Mouse (Mus musculus): ENCODE results near the gene Krt90. TPM values are rescaled to one million over a fixed set of nuclear protein-coding genes. Genes with fewer than 3 reads are reported as not detected.

The Krt90 gene
- 0.25 and 0.28 TPM in 2 replicates for total RNA-seq (2023)

DNA sequence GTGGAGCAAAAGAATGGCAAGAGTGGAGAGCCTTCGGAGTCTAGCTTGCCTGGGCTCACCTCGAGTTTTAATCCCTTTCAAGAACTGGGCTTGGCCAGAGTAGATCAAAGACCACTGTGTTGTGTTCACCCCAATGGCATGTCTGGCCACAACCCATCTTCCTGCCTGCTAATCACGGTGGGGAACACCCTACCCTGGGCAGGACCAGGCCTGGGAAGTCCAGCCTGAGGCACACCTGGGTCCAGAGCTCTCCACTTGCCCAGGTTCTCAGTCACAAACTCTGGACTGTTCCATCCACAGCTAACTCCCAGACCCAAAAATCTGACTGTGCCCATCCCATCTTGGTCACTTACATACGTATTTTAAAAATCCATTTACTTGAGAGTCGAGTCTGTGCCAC, at the start of gene Krt90:
TSS of gene Krt90 (minus strand) at position 101 of the 400 bp plus-strand sequence.

DNA sequence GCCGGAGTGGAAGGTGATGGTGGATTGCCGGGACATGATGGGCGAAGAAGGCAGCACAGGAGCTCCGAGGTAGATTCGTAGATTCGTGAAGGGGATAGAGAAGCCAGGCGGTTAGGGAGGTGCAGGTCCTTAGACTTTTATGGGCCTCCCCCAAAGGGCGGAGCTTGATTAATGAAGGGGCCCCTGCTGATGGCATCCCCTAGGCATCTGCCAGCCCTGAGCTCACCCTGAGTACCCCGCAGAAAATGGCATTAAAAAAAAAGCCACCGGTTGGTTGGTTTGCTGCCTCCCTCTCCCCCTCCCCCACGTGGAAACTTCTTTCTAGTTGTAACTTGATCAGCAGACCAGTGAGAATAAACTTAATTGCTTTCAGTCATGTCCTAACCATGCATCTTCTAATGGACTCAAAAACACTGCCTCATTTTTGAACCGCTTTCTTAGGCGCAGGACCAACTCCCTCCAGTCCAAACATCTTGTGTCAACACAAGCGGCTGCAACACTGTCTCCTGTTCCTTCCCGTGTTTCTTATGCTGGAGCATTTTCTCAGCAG, 11.1 kb upstream of the Krt90 start, which contains the start of gene Krt75:
TSS of gene Krt75 (minus strand) at position 109 of the 550 bp plus-strand sequence.

DNA sequence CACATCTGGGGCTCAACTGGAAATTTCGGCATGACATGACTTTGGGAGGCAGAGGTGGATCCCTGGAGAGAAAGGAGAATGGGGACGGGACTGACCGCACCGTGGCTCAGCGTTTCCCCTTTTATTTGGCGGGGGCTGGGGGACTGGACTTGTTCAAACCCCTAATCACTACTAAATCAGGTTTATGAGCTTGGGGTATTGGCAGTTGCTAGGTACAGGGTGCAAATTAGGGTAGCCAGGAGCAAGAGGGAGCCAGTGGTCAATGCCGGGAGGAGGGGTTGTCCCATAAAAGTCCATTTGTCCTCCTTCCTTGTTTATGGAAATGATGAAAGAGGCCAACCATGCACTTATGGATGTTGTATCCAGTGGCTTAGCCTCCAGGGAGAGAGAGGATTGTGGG, 12.2 kb downstream of the Krt90 start, which contains the start of gene Krt82:
TSS of gene Krt82 (minus strand) at position 101 of the 400 bp plus-strand sequence.

DNA sequence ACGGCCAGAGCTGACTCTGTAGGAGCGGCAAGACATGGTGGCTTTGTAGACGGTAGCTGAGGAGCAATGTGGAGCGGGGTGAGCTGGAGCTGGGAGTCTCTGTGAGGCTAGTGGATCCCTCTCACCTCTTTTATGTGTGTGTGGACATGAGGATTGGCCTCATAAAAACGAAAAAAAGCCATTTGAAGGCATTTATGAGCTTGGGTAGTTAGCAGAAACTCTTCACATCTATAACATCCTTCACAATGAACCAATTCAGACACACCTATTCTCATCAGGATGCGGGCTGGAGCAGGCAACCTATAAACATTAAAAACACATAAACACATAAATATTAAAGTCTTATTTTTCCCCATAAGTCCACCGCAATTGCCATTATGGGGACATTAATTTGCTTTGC, 30.0 kb downstream of the Krt90 start, which contains the start of gene Krt84:
TSS of gene Krt84 (minus strand) at position 101 of the 400 bp plus-strand sequence.

DNA sequence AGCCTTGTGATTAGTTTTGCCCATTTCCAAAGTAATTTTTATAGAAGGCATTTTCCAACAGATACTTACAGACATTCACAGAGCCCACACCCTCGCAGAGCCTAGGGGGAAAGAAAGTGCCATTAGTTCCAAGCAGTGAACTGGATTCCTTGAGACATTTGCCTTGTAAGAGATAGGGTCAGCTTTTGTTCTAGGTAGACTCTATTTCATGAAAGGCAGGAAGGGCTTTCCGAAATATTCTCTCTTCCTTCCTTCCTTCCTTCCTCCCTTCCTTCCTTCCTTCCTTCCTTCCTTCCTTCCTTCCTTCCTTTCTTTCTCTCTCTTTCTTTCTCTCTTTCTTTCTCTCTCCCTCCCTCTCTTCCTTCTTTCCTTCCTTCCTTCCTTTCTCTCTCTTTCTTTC, 45.6 kb downstream of the Krt90 start, which contains the start of gene Gm49425:
TSS of gene Gm49425 (minus strand) at position 101 of the 400 bp plus-strand sequence.

Other genes with a start within 250 kb of the Krt90 start
- gene Krt80, start 192.8 kb downstream of the Krt90 start, total RNA-seq (2023): 15.2 and 20.7 TPM in 2 replicates
- 2.2 and 3.4 TPM in 2 replicates for gene Krt7, start 151.9 kb downstream of the Krt90 start, total RNA-seq (2023)
- gene Krt87, start 124.1 kb downstream of the Krt90 start, total RNA-seq (2023): not detected in 2 replicates
- gene Krt88, start 115.2 kb downstream of the Krt90 start, total RNA-seq (2023): not detected in 2 replicates
- 1.4 and 2.3 TPM in 2 replicates for gene Krt81, start 99.2 kb downstream of the Krt90 start, total RNA-seq (2023)
- 5.2 and 6.9 TPM in 2 replicates for gene Krt86, start 89.5 kb downstream of the Krt90 start, total RNA-seq (2023)
- gene Krt83, start 71.4 kb downstream of the Krt90 start, total RNA-seq (2023): 23.8 and 25.8 TPM in 2 replicates
- not detected in 2 replicates for gene Gm49425, start 45.7 kb downstream of the Krt90 start, total RNA-seq (2023)
- gene Krt84, start 30.1 kb downstream of the Krt90 start, total RNA-seq (2023): not detected in 2 replicates
- gene Krt82, start 12.3 kb downstream of the Krt90 start, total RNA-seq (2023): 0.28 TPM in 1 of 2 replicates, not detected in the other
- 0.98 and 1.1 TPM in 2 replicates for gene Krt75, start 11.0 kb upstream of the Krt90 start, total RNA-seq (2023)
- not detected in 2 replicates for gene Gm5414, start 65.2 kb upstream of the Krt90 start, total RNA-seq (2023)
- not detected in 2 replicates for gene Gm5478, start 84.4 kb upstream of the Krt90 start, total RNA-seq (2023)
- gene Krt6b, start 117.3 kb upstream of the Krt90 start, total RNA-seq (2023): not detected in 2 replicates
- not detected in 2 replicates for gene Krt6a, start 131.4 kb upstream of the Krt90 start, total RNA-seq (2023)
- not detected in 2 replicates for gene Krt5, start 149.9 kb upstream of the Krt90 start, total RNA-seq (2023)
- gene Krt71, start 180.2 kb upstream of the Krt90 start, total RNA-seq (2023): not detected in 2 replicates
- not detected in 2 replicates for gene Krt72, start 223.5 kb upstream of the Krt90 start, total RNA-seq (2023)
- not detected in 2 replicates for gene Krt73, start 239.4 kb upstream of the Krt90 start, total RNA-seq (2023)